In genomic region chr8:12925941-12926381, GRCm38 (mm10) we compare ENCODE assay signal across 8 mouse cellular contexts. TPM values are rescaled to one million over a fixed set of nuclear protein-coding genes. Genes with fewer than 3 reads are reported as not detected.
DNase-seq lines count a peak whose midpoint lies in the region.

No protein-coding gene starts in this region.

- DNase-seq in gastrocnemius, adult 18-20 months (ENCODE audit: low spot score): peak; percentile 21
- no peak for DNase-seq in gastrocnemius, adult 8-10 months (ENCODE audit: low spot score in 2 of 2)
- peak; percentile 49 to 64 for DNase-seq in adrenal gland, postnatal 36 days
- peak; percentile 63 for DNase-seq in heart, postnatal 4 days
- peak; percentile 83 for DNase-seq in lung, postnatal 10 days
- DNase-seq in layer of hippocampus, adult 9-10 months (ENCODE audit: low spot score): no peak
- DNase-seq in right cerebral cortex, postnatal 14 days: no peak
- DNase-seq in natural killer cell, adult 2 months (ENCODE audit: low spot score in 2 of 2): no peak

RNA-seq across cellular contexts. Expression of gene Mcf2l, which starts 52.4 kb away (rescaled TPM):
- total RNA-seq in gastrocnemius, adult 18-20 months (2021): 10 to 100 TPM; 21.3 to 32.8 TPM
- 10 to 100 TPM; 12.1 to 19.6 (median 16.5) TPM for total RNA-seq in gastrocnemius, adult 8-10 months (2022)
- total RNA-seq in adrenal gland, postnatal 36 days (2021): 10 to 100 TPM; 13.1 to 36.9 TPM
- total RNA-seq in heart, postnatal 4 days (2021): 10 to 100 TPM; 28.8 to 33.0 TPM

Comparison
In these comparisons a context has a peak if more than half of its experiments do, and no peak if none do; other contexts are left out.
1. DNase-seq: peak in gastrocnemius, adult 18-20 months (single experiment), adrenal gland, postnatal 36 days (2 of 2), heart, postnatal 4 days (single experiment) and lung, postnatal 10 days (single experiment); none in gastrocnemius, adult 8-10 months (0 of 2), layer of hippocampus, adult 9-10 months (single experiment), right cerebral cortex, postnatal 14 days (single experiment) and natural killer cell, adult 2 months (0 of 2).